Mouse (Mus musculus): ENCODE results near the gene Slco2a1. TPM values are rescaled to one million over a fixed set of nuclear protein-coding genes. Genes with fewer than 3 reads are reported as not detected.

Slco2a1 gene
- total and polyA plus RNA-seq, 2 experiments from 2014 or later = 4.2 to 6.6 TPM

GRCm38 (mm10) chr9:102958703-102959102, 29.8 kb upstream of the Slco2a1 start:
- 83% methylated on average over 6 of the region's 6 CpGs for WGBS
- no peak for ATAC-seq
- Histone ChIP-seq H3K4me2 (ENCODE audit: low read depth) (no peak overlapping the region), H3K9ac (no peak overlapping the region), H3K4me1 (ENCODE audit: insufficient read depth) (no peaks in the 10 kb centered on the region), H3K27me3 (ENCODE audit: insufficient read depth, low read length) (no peaks in the 10 kb centered on the region), H3K36me3 (ENCODE audit: insufficient read depth) (no peaks in the 10 kb centered on the region), H3K27ac (ENCODE audit: low read depth, low read length) (no peak overlapping the region), H3K9me3 (ENCODE audit: low read length) (no peaks in the 10 kb centered on the region), H3K4me3 (ENCODE audit: low read depth, low read length) (no peak overlapping the region)
- DNase-seq = no peak
- TF ChIP-seq CTCF (IDR thresholded peaks at IDR 0.05; ENCODE audit: low read depth) = no peak

- Histone ChIP-seq H3K4me3 (ENCODE audit: low read depth, low read length) (no peak overlapping the region), H3K27me3 (ENCODE audit: insufficient read depth, low read length) (no peaks in the 10 kb centered on the region), H3K4me1 (ENCODE audit: insufficient read depth) (no peaks in the 10 kb centered on the region), H3K36me3 (ENCODE audit: insufficient read depth) (no peaks in the 10 kb centered on the region), H3K4me2 (ENCODE audit: low read depth) (no peak overlapping the region), H3K9me3 (ENCODE audit: low read length) (no peaks in the 10 kb centered on the region), H3K27ac (ENCODE audit: low read depth, low read length) (no peak overlapping the region), H3K9ac (no peak overlapping the region)
- WGBS = 24% methylated on average over 8 of the region's 8 CpGs
- TF ChIP-seq CTCF (IDR thresholded peaks at IDR 0.05; ENCODE audit: low read depth) = no peak
- ATAC-seq (no peak), DNase-seq (no peak)
Measured at GRCm38 (mm10) chr9:102961356-102962092, 27.0 kb upstream of the Slco2a1 start.

GRCm38 (mm10) chr9:102962093-102962788, 26.3 kb upstream of the Slco2a1 start:
- DNase-seq (no peak), ATAC-seq (no peak)
- no peak overlapping the region for H3K27ac ChIP-seq (ENCODE audit: low read depth, low read length)
- no peak for TF ChIP-seq CTCF (IDR thresholded peaks at IDR 0.05; ENCODE audit: low read depth)
- 79% methylated on average over 10 of the region's 10 CpGs for WGBS
- no peaks in the 10 kb centered on the region for H3K4me1 ChIP-seq (ENCODE audit: insufficient read depth)
- no peak overlapping the region for H3K9ac ChIP-seq
- no peak overlapping the region for H3K4me3 ChIP-seq (ENCODE audit: low read depth, low read length)
- no peaks in the 10 kb centered on the region for H3K27me3 ChIP-seq (ENCODE audit: insufficient read depth, low read length)
- H3K9me3 ChIP-seq (ENCODE audit: low read length) = no peaks in the 10 kb centered on the region
- no peak overlapping the region for H3K4me2 ChIP-seq (ENCODE audit: low read depth)
- H3K36me3 ChIP-seq (ENCODE audit: insufficient read depth) = no peaks in the 10 kb centered on the region

GRCm38 (mm10) chr9:102963321-102963720, 25.2 kb upstream of the Slco2a1 start:
- Histone ChIP-seq H3K27me3 (ENCODE audit: insufficient read depth, low read length) (no peaks in the 10 kb centered on the region), H3K9me3 (ENCODE audit: low read length) (no peaks in the 10 kb centered on the region), H3K36me3 (ENCODE audit: insufficient read depth) (no peaks in the 10 kb centered on the region), H3K4me3 (ENCODE audit: low read depth, low read length) (no peak overlapping the region), H3K9ac (no peak overlapping the region), H3K27ac (ENCODE audit: low read depth, low read length) (no peak overlapping the region), H3K4me1 (ENCODE audit: insufficient read depth) (no peaks in the 10 kb centered on the region), H3K4me2 (ENCODE audit: low read depth) (no peak overlapping the region)
- 80% methylated on average over 7 of the region's 7 CpGs for WGBS
- TF ChIP-seq CTCF (IDR thresholded peaks at IDR 0.05; ENCODE audit: low read depth) = no peak
- DNase-seq (no peak), ATAC-seq (no peak)

- H3K4me2 ChIP-seq (ENCODE audit: low read depth) = no peak overlapping the region
- no peak overlapping the region for H3K27ac ChIP-seq (ENCODE audit: low read depth, low read length)
- ATAC-seq = no peak
- no peaks in the 10 kb centered on the region for H3K36me3 ChIP-seq (ENCODE audit: insufficient read depth)
- no peak overlapping the region for H3K9ac ChIP-seq
- no peak overlapping the region for H3K4me3 ChIP-seq (ENCODE audit: low read depth, low read length)
- H3K27me3 ChIP-seq (ENCODE audit: insufficient read depth, low read length) = no peaks in the 10 kb centered on the region
- TF ChIP-seq CTCF (IDR thresholded peaks at IDR 0.05; ENCODE audit: low read depth) = no peak
- H3K9me3 ChIP-seq (ENCODE audit: low read length) = no peaks in the 10 kb centered on the region
- no peak for DNase-seq
- H3K4me1 ChIP-seq (ENCODE audit: insufficient read depth) = no peaks in the 10 kb centered on the region
- WGBS = 93% methylated on average over 9 of the region's 9 CpGs
Measured at GRCm38 (mm10) chr9:102964644-102965043, 23.9 kb upstream of the Slco2a1 start.

GRCm38 (mm10) chr9:102972393-102973050, 16.0 kb upstream of the Slco2a1 start:
- no peaks in the 10 kb centered on the region for H3K36me3 ChIP-seq (ENCODE audit: insufficient read depth)
- no peak overlapping the region for H3K4me3 ChIP-seq (ENCODE audit: low read depth, low read length)
- no peak overlapping the region for H3K9ac ChIP-seq
- no peaks in the 10 kb centered on the region for H3K4me1 ChIP-seq (ENCODE audit: insufficient read depth)
- WGBS = 89% methylated on average over 2 of the region's 2 CpGs
- no peaks in the 10 kb centered on the region for H3K9me3 ChIP-seq (ENCODE audit: low read length)
- H3K27ac ChIP-seq (ENCODE audit: low read depth, low read length) = no peak overlapping the region
- H3K27me3 ChIP-seq (ENCODE audit: insufficient read depth, low read length) = no peaks in the 10 kb centered on the region
- no peak for DNase-seq
- no peak for TF ChIP-seq CTCF (IDR thresholded peaks at IDR 0.05; ENCODE audit: low read depth)
- no peak overlapping the region for H3K4me2 ChIP-seq (ENCODE audit: low read depth)
- ATAC-seq = no peak

- ATAC-seq (no peak), DNase-seq (no peak)
- Histone ChIP-seq H3K27ac (ENCODE audit: low read depth, low read length) (no peak overlapping the region), H3K4me1 (ENCODE audit: insufficient read depth) (no peaks in the 10 kb centered on the region), H3K36me3 (ENCODE audit: insufficient read depth) (no peaks in the 10 kb centered on the region), H3K4me2 (ENCODE audit: low read depth) (no peak overlapping the region), H3K9ac (no peak overlapping the region), H3K9me3 (ENCODE audit: low read length) (no peaks in the 10 kb centered on the region), H3K27me3 (ENCODE audit: insufficient read depth, low read length) (no peaks in the 10 kb centered on the region), H3K4me3 (ENCODE audit: low read depth, low read length) (no peak overlapping the region)
- 87% methylated on average over 2 of the region's 2 CpGs for WGBS
- TF ChIP-seq CTCF (IDR thresholded peaks at IDR 0.05; ENCODE audit: low read depth) = no peak
Measured at GRCm38 (mm10) chr9:102975887-102976286, 12.6 kb upstream of the Slco2a1 start.
